Mouse (Mus musculus) right cerebral cortex, postnatal 36 days (tissue): ENCODE measurements at regions not wholly inside any gene's neighbourhood (a gene's known extent, or its start where the extent isn't known, plus 50 kb on each side); places are given as distances from the start of the nearest gene placed in this dataset.

Experiments
- DNase-seq, 2 experiments: peaks; one replicate each; pipeline ENCODE4 v3.0.0; 2022; ENCODE audit warnings: low spot score in 2 of 2, mixed read lengths in 1 of 2

DNA sequence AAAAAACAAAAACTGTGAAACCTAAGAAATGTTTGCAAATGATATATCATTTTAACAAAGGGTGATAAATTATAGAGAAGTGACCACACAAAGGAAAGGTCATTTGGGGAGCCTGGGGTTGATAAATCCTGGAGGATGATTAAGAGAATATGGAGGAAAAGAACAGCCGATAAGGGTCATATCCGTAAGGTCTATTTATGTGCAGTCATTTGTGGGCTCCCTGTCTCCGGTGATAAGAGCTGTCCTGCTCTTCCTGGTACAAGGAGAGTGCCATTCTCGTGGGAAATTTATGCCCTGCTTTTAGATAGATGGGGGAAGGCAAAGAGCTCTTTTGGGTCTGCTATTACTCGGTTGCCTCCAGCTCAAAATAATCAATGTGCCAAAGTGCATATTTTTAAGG lies 175.9 kb upstream of the Jarid2 start:
- no peak for DNase-seq

DNA sequence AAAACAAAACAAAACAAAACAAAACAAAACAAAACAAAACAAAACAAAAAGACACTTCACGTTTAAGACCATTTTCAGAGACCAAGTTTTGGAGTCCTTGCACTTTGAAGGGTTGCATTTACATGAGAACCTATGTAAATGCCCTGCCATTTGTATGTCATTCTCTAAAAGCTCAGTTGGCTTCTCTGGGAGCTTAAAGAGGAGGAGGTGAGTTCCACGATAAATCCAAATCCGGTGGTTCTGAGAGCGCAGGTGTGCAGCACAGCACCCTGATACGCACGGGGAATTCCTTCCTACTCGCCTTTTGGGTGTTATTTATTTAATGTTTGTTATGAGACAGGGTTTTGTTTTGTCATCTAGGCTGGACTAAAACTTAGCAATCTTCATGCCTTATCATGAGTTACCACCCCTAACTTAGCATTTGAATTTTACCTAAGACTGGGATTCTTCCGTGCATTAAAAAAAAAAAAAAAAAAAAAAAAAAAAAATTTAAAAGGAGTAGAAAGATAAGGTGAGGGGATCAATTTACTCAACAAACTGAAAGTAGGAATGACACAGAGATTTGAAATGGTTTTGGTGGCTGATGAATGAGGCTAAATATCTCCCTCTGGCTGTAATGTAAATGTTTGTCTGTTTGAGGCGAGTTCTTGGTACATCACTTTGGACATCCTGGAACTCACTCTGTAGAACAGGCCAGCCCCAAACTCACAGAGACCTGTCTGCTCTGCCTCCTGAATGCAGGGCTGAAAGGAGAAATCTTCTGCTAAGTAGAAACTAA lies 174.4 kb upstream of the Jarid2 start:
- DNase-seq = no peak

DNA sequence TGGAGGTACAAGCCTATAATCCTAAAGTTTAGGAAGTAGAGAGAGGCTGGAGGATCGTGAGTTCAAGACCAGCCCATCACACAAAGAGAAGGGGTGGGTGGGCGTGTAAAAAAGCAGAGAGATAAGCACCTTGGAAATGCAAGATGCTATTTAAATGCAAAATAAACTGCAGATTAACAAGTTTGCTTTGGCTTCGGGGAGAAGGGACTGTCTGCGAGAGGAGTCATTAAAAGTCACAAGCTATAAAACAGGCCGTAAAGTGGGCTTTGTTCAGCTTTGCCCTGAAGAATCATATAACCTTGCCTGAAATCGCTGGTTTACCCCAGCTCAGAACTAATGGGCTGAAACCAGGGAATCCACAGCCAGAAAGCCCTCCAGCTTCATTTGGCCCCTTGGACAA lies 173.3 kb upstream of the Jarid2 start:
- DNase-seq = no peak

DNA sequence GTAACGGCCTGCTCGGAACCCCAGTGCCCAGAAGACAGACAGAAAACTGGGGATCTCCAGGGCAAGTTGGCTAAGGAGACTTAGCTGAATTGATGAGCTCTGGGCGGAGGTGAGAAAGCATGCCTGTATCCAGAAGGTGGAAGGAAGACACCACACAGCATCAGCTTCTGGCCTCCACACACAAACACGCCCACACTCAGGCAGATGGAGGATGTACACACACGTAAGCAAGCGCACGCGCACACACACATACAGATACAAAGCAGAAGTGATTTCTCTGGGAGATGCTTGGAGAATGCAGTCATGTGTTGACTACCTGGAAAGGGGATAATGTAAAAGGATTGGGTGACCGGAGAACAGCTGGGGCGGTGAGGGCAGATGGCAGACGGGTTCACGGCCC lies 171.2 kb upstream of the Jarid2 start:
- DNase-seq = peak; percentile 31 to 35

DNA sequence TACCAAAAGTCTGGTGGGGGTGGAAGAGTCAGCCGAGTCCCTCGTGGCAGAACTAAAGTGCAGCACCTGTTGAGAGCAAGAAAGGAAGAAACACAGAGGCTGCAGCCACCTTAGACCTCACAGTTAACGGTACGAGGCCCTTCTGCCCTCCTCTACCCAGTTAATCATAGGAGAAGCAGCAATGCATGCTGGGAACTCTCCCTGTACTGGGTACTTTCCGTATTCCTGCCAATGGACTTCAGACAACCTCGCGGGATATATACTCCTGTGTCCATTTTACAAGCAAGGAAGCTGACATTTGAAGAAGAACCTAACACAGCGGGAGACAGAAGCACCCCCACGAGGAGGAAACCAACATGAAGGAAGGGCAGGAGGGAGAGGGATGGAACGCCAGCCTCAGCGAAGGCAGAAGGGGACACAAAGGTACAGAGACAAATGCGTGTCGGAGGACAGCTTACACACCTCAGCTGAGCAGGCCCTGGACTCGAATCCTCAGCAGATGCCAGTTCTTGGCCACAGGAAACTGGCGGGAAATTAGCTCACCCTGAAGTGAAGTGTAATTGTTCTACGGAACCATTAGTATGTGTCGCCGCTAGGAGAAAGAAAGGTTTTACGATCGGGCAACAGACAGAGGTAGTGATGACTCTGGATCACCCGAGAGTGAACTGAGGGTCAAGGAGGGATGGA lies 170.6 kb upstream of the Jarid2 start:
- no peak for DNase-seq

DNA sequence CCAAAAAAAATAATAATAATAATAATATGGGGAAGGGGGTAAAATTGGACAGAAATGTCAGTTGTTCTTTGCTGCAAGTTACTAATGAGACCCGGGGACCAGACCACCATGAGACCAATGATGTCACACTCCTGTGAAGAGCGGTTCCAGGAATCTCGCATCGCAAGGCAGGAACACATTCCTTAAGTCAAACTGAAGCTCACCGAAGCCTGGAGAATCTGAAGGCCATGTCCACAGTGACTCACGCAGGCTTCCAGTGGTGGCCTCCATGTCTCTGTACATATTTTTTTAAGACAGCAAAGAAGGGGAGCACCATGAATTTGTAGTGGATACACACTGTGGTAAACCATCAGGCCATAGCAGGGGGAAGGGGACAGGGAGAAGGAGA lies 170.1 kb upstream of the Jarid2 start:
- DNase-seq = no peak

DNA sequence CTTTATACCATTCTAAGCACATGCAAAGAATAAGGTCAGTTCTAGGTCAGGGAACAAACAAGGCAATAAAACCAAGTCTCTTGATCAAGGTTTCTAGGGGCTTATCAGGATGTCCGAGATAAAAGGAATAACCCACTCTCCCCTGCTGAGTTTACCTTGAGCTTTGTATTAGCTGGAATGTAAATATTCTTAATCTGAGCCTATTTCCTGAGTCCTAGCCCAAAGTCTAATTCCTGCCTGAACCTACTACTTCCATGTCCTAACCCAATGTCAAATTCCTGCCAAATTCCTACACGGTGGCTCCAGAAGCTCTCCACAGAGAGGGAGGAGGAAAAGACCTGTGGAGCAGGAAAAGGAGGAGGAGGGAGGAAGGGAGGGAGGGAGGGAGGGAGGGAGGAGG lies 169.6 kb upstream of the Jarid2 start:
- DNase-seq = no peak

DNA sequence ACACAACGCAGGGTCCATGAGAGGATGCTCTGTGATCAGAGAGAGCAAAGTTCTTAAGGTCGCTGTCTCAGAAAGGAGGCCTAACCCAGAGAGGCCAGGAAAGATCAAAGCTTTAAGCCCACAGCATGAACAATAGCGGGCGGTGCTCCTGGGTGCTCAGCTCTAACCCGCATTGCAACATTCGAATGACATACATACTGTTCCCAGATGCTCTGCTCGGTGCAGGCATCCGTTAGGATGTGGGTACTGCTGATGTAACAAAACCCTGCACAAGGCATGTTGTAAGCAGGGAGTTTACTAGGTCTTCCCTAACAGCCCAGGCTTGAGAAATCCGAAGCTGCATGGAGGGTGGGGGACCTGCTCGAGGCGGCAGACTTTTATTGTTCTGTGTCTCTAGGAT lies 164.6 kb upstream of the Jarid2 start:
- DNase-seq = no peak

DNA sequence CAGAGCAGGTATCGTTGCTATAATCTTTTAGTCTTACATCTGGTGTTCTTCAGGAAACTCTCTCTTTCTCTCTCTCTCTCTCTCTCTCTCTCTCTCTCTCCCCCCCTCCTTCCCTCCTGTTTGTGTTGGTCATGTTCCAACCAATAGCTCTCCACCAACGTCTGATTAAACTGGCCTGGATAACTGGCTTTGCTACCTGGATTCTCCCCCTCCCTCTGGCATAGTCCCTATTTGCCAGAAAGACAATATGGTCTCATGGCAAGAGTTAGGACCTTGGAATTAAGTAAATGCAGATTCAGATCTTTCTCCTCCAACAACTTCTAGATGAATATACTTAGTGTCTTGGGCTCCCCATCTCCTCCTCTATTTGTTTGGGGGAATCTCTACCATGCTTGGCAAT lies 161.6 kb upstream of the Jarid2 start:
- DNase-seq = no peak

DNA sequence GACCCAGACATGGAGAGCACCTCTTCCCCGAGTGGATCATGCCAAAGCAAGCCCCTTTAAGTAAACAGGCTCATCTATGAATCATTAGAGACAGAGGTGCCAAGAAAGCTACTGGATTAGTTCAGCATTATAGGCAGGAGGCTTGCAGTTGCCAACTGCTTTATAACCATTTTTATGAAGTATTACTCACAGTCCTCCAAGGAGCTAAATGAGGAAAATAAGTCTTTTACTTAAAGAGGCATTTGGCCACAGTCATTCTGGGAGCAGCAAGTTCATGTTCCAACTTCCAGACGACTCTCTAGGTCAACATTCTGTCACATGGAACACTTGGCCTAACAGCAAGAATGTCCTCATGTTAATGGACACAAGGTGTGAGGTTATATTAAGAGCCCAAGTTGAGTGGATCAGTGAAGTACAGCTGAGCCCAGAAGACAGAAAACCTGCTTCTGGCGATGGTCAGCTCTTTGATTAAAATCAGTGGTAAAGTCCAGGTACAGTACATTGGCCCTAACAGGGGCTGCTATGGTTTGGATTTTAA lies 160.0 kb upstream of the Jarid2 start:
- no peak for DNase-seq

DNA sequence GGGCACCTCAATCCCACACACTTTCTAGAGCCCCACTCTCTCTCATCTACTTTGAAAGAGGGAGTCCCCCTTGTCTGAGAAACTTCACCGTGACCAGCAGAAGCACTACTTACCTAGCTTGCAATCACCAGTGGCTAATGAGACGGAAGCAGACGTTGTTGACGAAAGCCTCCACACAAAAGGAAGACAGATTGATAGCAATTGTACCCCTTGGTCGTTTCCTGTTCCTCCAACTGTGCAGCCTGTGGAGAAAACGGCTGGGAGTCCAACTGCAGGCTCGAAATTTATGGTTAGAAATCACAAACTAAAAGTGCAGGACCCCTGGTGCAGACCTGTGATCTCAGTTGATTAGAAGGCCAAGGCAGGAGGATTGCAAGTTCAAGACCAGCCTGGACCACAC lies 155.8 kb upstream of the Jarid2 start:
- no peak for DNase-seq

DNA sequence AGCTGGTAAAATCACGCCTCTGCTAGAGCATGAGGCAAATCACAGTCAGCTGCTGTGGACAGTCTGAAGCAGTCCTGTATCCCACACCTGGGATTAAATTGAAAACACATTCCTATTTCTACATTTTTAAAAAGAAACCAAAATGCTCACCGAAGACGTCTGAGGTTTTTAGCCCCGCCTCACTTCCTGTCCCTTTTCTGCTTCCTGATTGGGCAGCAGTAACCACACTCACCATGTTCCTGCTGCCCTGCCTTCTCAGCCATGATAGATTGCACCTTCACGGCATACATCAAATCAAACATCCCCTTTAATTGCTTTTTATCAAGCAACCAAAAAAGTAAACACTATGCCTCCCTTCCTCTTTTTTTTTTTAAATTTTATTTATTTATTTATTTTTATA lies 150.1 kb upstream of the Jarid2 start:
- no peak for DNase-seq

DNA sequence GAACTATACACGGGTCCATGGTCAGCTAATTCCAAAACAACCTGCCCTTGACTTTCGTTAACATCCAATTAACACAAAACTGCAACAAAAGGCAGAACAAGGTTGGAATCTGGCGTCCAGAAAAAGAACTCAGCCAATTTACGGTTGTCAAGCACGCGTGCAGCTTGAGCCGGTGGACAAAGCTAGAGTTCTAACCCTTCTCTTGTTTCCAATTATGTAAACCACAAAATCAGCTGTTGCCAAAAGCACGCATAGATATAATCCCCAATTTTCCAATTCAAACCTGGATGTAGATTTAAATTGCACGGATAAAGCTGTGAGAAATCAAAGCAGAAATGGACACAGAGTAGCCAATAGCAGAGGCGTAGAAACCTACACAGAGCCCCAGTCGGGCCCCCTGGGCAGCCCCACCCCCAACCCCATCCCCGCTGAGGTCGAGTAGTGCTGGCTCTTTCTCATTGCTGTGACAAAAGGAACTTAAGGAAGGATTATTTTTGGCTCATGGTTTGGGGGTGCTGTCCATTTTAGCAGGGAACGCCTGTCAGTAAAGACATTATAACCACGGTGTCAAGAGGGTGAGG lies 149.0 kb upstream of the Jarid2 start:
- DNase-seq = no peak

DNA sequence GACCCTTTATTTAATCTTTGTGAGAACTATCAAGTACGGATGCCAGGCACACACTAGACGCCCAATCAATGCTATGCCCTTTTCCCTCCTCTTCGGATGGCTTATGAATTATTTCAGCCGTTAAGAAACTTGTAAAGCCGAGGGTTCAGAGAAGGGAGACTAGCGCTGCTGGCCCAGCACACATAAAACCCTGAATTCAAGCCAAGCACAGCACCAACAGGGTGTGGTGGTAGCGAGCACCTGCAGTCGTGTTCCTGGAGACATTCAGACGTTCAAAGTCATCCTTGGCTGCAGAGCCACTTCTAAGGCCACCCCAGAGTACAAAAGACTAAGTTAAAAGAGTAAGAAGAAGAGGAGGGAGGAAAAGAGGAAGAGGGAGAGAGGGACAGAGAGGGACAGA lies 148.5 kb upstream of the Jarid2 start:
- DNase-seq = no peak

DNA sequence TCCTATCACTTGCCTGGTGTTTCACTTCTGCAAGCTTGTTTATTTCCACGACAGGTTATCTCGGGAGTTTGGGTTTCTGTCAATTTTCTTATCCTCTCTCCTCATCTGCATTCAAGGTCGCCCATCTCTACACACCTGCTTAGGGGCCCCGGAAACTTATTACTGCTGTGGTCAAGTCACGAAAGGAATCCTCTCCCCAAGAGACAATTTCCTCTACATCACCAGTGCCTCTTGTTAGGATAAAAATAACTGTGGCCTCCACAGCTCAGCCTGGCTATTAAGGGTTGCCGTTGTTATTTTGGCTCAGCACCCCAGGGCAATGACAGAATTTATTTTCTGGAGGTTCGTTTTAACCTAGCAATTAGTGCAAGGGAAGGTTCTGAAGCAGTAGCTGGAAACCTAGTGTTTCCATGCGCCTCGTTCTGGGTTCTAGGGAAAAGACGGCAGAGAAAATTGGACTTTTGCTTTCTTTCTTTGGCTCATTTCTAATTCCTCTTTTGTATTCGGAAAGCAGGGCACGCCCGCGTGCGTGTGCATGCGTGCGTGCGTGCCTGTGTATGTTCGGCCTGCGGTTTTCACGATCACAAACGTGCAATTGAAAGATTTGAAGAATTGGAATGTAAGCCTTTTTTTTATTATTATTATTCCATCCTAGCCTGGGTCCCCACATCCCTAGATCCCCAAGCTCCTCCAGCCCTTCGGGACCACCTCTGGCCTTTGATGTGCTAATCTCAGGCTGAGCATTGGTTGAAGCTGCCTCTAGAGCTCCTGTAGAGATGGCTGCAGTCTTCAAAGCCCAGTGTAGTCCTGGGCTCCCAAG lies 147.1 kb upstream of the Jarid2 start:
- no peak for DNase-seq

DNA sequence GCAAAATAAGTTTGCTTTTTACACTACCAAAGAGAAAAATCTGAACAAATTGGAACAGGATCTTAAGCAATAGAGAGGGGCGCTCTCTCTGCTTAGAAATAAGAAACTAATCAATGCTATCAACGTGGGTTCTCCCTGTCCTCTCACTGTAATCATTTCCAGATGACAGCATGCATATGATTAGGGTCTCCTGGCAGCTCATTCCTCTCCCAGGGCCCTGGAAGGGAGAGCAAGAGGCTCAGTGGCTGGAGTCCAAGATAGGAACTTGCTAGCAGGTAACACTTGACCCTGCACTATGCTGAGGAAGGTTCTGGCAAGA lies 146.5 kb upstream of the Jarid2 start:
- DNase-seq = no peak

DNA sequence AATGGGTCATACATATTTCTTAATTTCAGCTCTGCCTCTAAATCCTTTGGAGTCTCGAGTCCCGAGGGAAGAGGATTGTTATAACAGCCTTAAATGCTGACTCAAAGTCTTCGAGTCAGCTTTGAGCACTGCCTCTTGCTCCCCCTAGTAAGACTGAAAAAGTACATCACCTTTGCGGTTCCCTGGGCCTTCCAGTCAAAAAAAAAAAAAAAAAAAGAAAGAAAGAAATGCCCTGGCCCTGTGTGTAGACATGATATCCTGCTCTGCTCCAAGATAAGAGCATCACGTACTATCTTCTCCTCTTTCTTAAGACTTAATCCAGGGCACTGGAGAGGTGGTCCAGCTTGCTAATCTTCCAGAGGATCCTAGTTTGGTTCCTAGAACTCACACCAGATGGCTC lies 145.7 kb upstream of the Jarid2 start:
- no peak for DNase-seq

DNA sequence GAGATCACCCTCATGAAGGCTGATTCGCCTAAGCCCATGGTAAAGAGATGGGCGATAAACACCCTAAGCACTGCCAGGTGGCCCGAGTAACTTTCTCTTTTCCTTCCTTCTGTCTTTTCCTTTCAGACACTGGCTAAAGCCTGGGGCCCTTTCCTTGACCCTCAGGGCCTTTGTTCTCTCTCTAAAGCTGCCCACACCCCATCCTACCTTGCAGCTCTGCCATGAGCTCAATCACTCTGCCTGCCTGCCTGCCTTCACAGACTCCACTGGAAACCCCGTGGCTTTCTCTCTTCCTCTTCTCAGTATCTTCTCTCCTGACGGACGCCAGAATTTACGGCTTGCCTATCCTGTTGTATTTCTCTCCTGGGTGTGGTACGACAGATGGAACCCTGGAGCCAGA lies 145.1 kb upstream of the Jarid2 start:
- DNase-seq = no peak

DNA sequence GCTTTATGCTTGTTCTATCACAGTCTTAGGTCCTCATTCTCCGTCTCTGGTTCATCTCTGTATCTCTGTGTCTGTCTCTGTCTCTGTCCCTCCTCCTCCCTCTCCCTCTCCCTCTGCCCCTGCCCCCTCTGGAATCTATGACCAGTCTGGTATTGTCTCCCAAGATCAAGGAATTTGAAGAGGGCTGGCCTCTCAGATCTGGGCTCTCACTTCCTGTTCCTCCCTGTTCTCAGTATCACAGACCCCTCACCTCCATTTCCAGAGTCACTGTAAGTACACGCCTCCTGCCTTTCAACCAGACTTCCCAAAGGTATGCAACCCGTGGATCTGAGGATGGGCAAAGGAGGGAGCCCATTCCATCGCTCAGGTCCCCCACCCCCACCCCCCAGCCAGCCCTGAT lies 144.7 kb upstream of the Jarid2 start:
- DNase-seq = no peak

DNA sequence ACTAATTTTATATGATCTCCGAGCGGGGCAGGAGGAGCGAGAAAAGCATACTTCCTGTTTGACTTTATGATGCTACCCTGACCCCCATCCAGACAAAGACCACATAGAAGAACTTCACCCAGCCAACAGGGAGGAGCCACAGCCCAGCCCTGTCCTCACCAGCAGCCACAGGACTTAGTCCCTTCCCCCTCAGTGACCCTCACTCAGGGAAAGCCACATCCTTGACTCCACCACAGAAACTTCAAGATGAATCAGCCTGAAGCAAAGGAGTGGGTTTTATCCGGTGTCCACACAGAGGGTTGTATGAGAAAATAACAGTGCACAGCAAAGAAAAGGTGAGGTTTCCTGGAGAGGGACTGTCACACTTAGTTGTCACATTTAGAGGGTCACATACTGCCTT lies 141.4 kb upstream of the Jarid2 start:
- no peak for DNase-seq

DNA sequence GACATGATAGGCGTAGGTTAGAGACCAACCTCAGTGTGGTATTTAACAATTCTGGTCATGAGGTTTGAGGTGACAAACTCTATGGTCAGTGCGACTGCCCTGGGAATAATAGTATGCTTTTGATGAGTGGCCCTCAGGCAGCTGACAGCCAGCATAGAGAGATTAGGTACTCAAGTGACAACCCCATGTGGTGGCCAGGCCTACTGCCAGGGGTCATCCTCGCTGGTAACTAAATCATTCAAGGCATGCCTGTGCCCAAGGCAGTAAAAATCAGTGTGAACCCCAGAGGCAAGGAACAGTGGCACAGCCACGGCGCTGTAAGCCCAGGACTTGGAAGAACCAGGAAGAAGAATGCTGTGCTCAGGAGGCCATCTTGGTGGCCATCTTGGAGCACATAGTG lies 134.6 kb upstream of the Jarid2 start:
- no peak for DNase-seq

DNA sequence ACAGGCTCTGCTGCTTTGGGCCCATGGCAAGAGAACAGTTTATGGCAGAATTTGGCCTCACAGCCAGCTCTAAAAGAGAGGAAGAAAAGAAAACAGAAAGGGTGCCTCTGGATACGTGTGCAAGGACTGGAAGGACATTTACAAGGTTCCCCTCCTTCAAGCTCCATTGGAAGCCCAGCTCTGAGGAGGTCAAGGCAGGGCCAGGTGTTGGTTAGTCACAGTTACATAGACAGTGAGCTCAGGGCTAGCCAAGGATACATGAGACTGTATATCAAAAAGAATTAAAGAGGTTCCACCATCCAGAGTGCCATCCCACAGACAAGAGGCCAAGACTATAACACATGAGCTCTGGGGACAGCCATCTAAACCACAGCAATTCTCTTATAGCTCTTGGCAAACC lies 131.6 kb upstream of the Jarid2 start:
- no peak for DNase-seq
